Mouse (Mus musculus) thymus, adult 2 months (tissue): ENCODE measurements around the gene Slit2. TPM values are rescaled to one million over a fixed set of nuclear protein-coding genes. Genes with fewer than 3 reads are reported as not detected.

Experiments
- DNase-seq: peaks from one replicate; pipeline ENCODE4 v3.0.0; 2021
- H3K27ac ChIP-seq: fragments of 200-500 bp; 2 replicates; pipeline ENCODE4 v1.5.1; 2012; ENCODE audit warnings: low read length, control low read depth; ENCODE audit not compliant: control insufficient read depth, insufficient read depth
- H3K27me3 ChIP-seq: fragments of 200-500 bp; 2 replicates; pipeline ENCODE4 v1.6.1; 2012; ENCODE audit warnings: mild to moderate bottlenecking, low read length, moderate library complexity, mixed read lengths; ENCODE audit not compliant: control insufficient read depth, insufficient read depth
- H3K36me3 ChIP-seq: fragments of 200-500 bp; 2 replicates; pipeline ENCODE4 v1.6.1; 2012; ENCODE audit warnings: mild to moderate bottlenecking, low read length, moderate library complexity; ENCODE audit not compliant: control insufficient read depth, insufficient read depth
- H3K4me1 ChIP-seq: fragments of 200-500 bp; replicated peaks from 2 replicates; pipeline ENCODE4 v1.6.1; 2012; ENCODE audit warnings: low read length; ENCODE audit not compliant: control insufficient read depth, insufficient read depth
- H3K4me3 ChIP-seq: fragments of 200-500 bp; 2 replicates; pipeline ENCODE4 v1.5.1; 2012; ENCODE audit warnings: mild to moderate bottlenecking, low read length, control low read depth, moderate library complexity; ENCODE audit not compliant: control insufficient read depth, insufficient read depth
- CTCF ChIP-seq: fragments of 200-500 bp; IDR thresholded peaks from 2 replicates; pipeline ENCODE4 v1.5.1; 2012; ENCODE audit warnings: mild to moderate bottlenecking, control low read depth, low read length, moderate library complexity, borderline replicate concordance; ENCODE audit not compliant: control insufficient read depth, poor library complexity, insufficient read depth; ENCODE audit errors: extremely low read depth
- POLR2A ChIP-seq: fragments of 200-500 bp; IDR thresholded peaks from 2 replicates; pipeline ENCODE4 v1.6.1; 2012; ENCODE audit warnings: mild to moderate bottlenecking, low read length, control low read depth, moderate library complexity; ENCODE audit not compliant: control insufficient read depth, poor library complexity, insufficient read depth; ENCODE audit errors: extremely low read depth
- WGBS: fragments of 180-500 bp; shearing (Covaris S2); methylation state at CpG from one replicate; pipeline ENCODE4 v1.1.7; 2018; 5-methylcytosine and 5-hydroxymethylcytosine counted together
- polyA plus RNA-seq: library from polyadenylated mRNA; depleted of rRNA; stranded (reverse); fragments of >200 nt; gene quantifications from 2 replicates; pipeline ENCODE4 v1.2.3, GENCODE M21; 2012

The Slit2 gene
- polyA plus RNA-seq, 1 experiment, result 0.73 TPM

GRCm38 (mm10) chr5:48114969-48115537, 132.1 kb downstream of the Slit2 start:
- no peaks in the 10 kb centered on the region for H3K27me3 ChIP-seq
- TF ChIP-seq POLR2A (no peak), CTCF (no peak)
- WGBS, result 91% methylated on average over 4 of the region's 4 CpGs
- DNase-seq, result no peak
- no peak overlapping the region for H3K27ac ChIP-seq
- no peaks in the 10 kb centered on the region for H3K36me3 ChIP-seq
- no peak overlapping the region for H3K4me3 ChIP-seq
- H3K4me1 ChIP-seq, result no peaks in the 10 kb centered on the region

GRCm38 (mm10) chr5:48122651-48123050, 139.7 kb downstream of the Slit2 start:
- H3K4me1 ChIP-seq, result no peaks in the 10 kb centered on the region
- H3K4me3 ChIP-seq, result no peak overlapping the region
- WGBS, result 97% methylated on average over 5 of the region's 5 CpGs
- no peaks in the 10 kb centered on the region for H3K36me3 ChIP-seq
- no peak overlapping the region for H3K27ac ChIP-seq
- no peaks in the 10 kb centered on the region for H3K27me3 ChIP-seq
- no peak for DNase-seq
- TF ChIP-seq POLR2A (no peak), CTCF (no peak)

- WGBS, result 81% methylated on average over 3 of the region's 3 CpGs
Observed at GRCm38 (mm10) chr5:48125770-48126423, 143.0 kb downstream of the Slit2 start.

GRCm38 (mm10) chr5:48129981-48130380, 147.0 kb downstream of the Slit2 start:
- no peak for TF ChIP-seq CTCF
- Histone ChIP-seq H3K4me1 (no peaks in the 10 kb centered on the region), H3K36me3 (no peaks in the 10 kb centered on the region), H3K4me3 (no peak overlapping the region), H3K27me3 (no peaks in the 10 kb centered on the region), H3K27ac (no peak overlapping the region)
- DNase-seq, result no peak
- 89% methylated on average over 4 of the region's 4 CpGs for WGBS

More at GRCm38 (mm10) chr5:48125770-48126423, 143.0 kb downstream of the Slit2 start:
- Histone ChIP-seq H3K27ac (no peak overlapping the region), H3K4me3 (no peak overlapping the region), H3K4me1 (no peaks in the 10 kb centered on the region), H3K36me3 (no peaks in the 10 kb centered on the region), H3K27me3 (no peaks in the 10 kb centered on the region)
- no peak for TF ChIP-seq POLR2A
- TF ChIP-seq CTCF, result no peak
- no peak for DNase-seq

- no peak for DNase-seq
- Histone ChIP-seq H3K4me3 (no peak overlapping the region), H3K27me3 (no peaks in the 10 kb centered on the region), H3K4me1 (no peaks in the 10 kb centered on the region), H3K27ac (no peak overlapping the region), H3K36me3 (no peaks in the 10 kb centered on the region)
- WGBS, result 17% methylated on average over 3 of the region's 3 CpGs
- TF ChIP-seq POLR2A, result no peak
- TF ChIP-seq CTCF, result no peak
Observed at GRCm38 (mm10) chr5:48136571-48136970, 153.6 kb downstream of the Slit2 start.

- H3K27ac ChIP-seq, result no peak overlapping the region
- no peaks in the 10 kb centered on the region for H3K36me3 ChIP-seq
- no peak for DNase-seq
- H3K4me3 ChIP-seq, result no peak overlapping the region
- no peaks in the 10 kb centered on the region for H3K27me3 ChIP-seq
- H3K4me1 ChIP-seq, result no peaks in the 10 kb centered on the region
- TF ChIP-seq POLR2A (no peak), CTCF (no peak)
- WGBS, result 38% methylated on average over 8 of the region's 8 CpGs
Observed at GRCm38 (mm10) chr5:48138849-48139487, 156.0 kb downstream of the Slit2 start.
